Mouse (Mus musculus) limb, embryonic 11.5 days (tissue): ENCODE measurements around the gene Slc25a31. TPM values are rescaled to one million over a fixed set of nuclear protein-coding genes. Genes with fewer than 3 reads are reported as not detected.

Source experiments
- ATAC-seq: fragments of 200-750 bp; cut with Nextera tagmentation; 2 replicates; pipeline ENCODE4 v1.8.0; 2017; ENCODE audit warnings: low read depth; ENCODE audit not compliant: insufficient number of reproducible peaks, low FRiP score, low TSS enrichment
- DNase-seq: peaks from one replicate; pipeline ENCODE4 v3.0.0-alpha.2; 2015; ENCODE audit warnings: low spot score
- H3K27ac ChIP-seq: fragments of 300-500 bp; sonication (generic); replicated peaks from 2 replicates; pipeline ENCODE4 v1.5.1; 2014; ENCODE audit warnings: low read depth, mild to moderate bottlenecking, low read length
- H3K27me3 ChIP-seq: fragments of 300-500 bp; sonication (generic); 2 replicates; pipeline ENCODE4 v1.6.1; 2014; ENCODE audit warnings: mild to moderate bottlenecking, low read length, mixed read lengths; ENCODE audit not compliant: control insufficient read depth, insufficient read depth
- H3K36me3 ChIP-seq: fragments of 300-500 bp; sonication (generic); 2 replicates; pipeline ENCODE4 v1.6.1; 2014; ENCODE audit warnings: mild to moderate bottlenecking, low read length, moderate library complexity, mixed read lengths; ENCODE audit not compliant: control insufficient read depth, insufficient read depth
- H3K4me1 ChIP-seq: fragments of 300-500 bp; sonication (generic); 2 replicates; pipeline ENCODE4 v1.6.1; 2014; ENCODE audit warnings: low read length, mixed read lengths; ENCODE audit not compliant: control insufficient read depth, insufficient read depth
- H3K4me2 ChIP-seq: fragments of 300-500 bp; sonication (generic); 2 replicates; pipeline ENCODE4 v1.6.1; 2014; ENCODE audit warnings: low read depth, mild to moderate bottlenecking, moderate library complexity; ENCODE audit not compliant: severe bottlenecking
- H3K4me3 ChIP-seq: fragments of 300-500 bp; sonication (generic); 2 replicates; pipeline ENCODE4 v1.5.1; 2014; ENCODE audit warnings: low read depth, low read length
- H3K9ac ChIP-seq: fragments of 300-500 bp; sonication (generic); 2 replicates; pipeline ENCODE4 v1.6.1; 2014; ENCODE audit warnings: mild to moderate bottlenecking, low read length
- H3K9me3 ChIP-seq: fragments of 300-500 bp; sonication (generic); 2 replicates; pipeline ENCODE4 v1.6.1; 2016; ENCODE audit warnings: low read length; ENCODE audit not compliant: control insufficient read depth
- WGBS: fragments of 180-500 bp; shearing (Covaris S2); extraction: QIAGEN DNeasy Blood & Tissue Kit; methylation state at CpG from one replicate; pipeline ENCODE4 v1.1.7; 2014; 5-methylcytosine and 5-hydroxymethylcytosine counted together
- polyA plus RNA-seq: library from polyadenylated mRNA; unstranded; fragments of >200 nt; fragmentation: Nextera tagmentation; extraction: Ambion mirVana; gene quantifications from 2 replicates; pipeline ENCODE4 v1.2.1, GENCODE M21; 2014

Gene Slc25a31
- 0.16 TPM in 1 of 2 replicates, not detected in the other for polyA plus RNA-seq

DNA sequence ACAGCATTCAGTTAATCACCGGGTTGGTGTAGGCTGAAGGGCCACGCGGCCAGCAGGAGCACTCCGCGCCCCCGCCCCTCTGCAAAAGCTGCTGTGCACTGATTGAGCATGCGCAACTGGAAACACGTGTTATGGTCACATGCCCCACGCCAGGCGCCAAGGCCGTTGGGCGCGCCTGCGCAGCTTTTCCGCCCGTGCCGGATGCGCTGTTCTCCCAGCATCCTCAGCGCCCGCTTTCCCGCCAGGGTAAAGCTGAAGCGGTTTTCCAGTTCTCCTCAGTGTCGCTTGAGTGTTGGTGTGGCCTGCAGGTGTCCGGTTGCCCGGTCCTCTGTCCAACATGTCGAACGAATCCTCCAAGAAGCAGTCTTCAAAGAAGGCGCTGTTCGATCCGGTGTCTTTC lies at the start of gene Slc25a31:
TSS of gene Slc25a31 (plus strand) at position 201 of the 400 bp plus-strand sequence.
- WGBS = 89% methylated on average over 30 of the region's 30 CpGs
- no peaks in the 10 kb centered on the region for H3K36me3 ChIP-seq

DNA sequence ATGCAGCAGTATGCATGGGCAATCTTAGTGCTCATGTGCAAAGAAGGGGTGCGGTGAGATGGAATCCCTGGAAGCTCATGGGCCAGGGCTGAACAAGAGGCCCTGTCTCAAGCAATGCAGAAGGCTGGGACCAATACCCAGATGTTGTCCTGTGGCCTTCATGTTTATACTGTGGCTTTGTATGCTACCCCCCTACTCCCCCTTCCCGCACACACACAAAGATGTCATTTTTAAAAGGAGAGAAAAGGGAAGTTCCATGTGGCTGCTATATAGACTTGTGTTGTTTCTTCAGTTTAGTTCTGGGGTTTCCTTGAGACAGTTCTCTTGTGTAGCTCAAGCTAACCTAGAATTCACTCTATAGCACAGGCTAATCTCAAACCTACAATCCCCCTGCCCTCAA lies 48.4 kb upstream of the Slc25a31 start:
- ATAC-seq (no peak), DNase-seq (no peak)
- Histone ChIP-seq H3K27ac (no peak overlapping the region), H3K4me2 (no peak overlapping the region), H3K36me3 (no peaks in the 10 kb centered on the region), H3K4me3 (no peak overlapping the region), H3K4me1 (no peaks in the 10 kb centered on the region), H3K9me3 (no peaks in the 10 kb centered on the region), H3K27me3 (no peaks in the 10 kb centered on the region), H3K9ac (no peak overlapping the region)
- 94% methylated on average over 2 of the region's 2 CpGs for WGBS

More for the DNA sequence above, at the start of gene Slc25a31:
- DNase-seq = no peak
- H3K27me3 ChIP-seq = no peaks in the 10 kb centered on the region
- H3K9ac ChIP-seq = no peak within 1 kb of the TSS
- ATAC-seq = no peak
- peaks cover 3% of the 10 kb centered on the region; the same call in 1 of the 2 replicates for H3K9me3 ChIP-seq
- H3K4me2 ChIP-seq = no peak within 1 kb of the TSS
- H3K4me1 ChIP-seq = no peaks in the 10 kb centered on the region
- no peak within 1 kb of the TSS for H3K27ac ChIP-seq
- H3K4me3 ChIP-seq = no peak within 1 kb of the TSS

DNA sequence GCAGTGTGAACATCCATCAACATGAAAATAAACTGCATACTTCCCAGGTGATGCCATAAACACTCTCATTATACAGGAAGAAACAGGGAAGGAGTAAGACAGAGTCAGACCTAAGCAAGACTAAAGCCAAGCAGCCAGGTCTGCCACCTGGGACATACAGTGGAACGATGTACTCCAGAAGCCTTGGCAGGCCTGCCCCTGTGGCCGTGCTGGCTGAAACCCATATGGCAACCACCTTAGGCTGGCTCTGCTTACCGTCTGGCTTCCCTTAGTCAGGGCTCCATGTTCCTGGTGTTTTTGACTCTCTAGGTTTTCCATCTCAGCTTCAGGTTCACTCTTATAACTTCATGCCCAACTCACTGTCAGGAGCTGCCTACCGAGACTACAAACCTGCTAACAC lies 42.5 kb upstream of the Slc25a31 start:
- Histone ChIP-seq H3K36me3 (0 out of 2 replicates have a peak, but pooled peaks cover 3% of the 10 kb centered on the region), H3K4me1 (no peaks in the 10 kb centered on the region), H3K9ac (no peak overlapping the region), H3K4me3 (no peak overlapping the region), H3K9me3 (no peaks in the 10 kb centered on the region), H3K27me3 (no peaks in the 10 kb centered on the region), H3K4me2 (no peak overlapping the region), H3K27ac (no peak overlapping the region)
- 72% methylated on average over 4 of the region's 4 CpGs for WGBS
- DNase-seq (no peak), ATAC-seq (no peak)

DNA sequence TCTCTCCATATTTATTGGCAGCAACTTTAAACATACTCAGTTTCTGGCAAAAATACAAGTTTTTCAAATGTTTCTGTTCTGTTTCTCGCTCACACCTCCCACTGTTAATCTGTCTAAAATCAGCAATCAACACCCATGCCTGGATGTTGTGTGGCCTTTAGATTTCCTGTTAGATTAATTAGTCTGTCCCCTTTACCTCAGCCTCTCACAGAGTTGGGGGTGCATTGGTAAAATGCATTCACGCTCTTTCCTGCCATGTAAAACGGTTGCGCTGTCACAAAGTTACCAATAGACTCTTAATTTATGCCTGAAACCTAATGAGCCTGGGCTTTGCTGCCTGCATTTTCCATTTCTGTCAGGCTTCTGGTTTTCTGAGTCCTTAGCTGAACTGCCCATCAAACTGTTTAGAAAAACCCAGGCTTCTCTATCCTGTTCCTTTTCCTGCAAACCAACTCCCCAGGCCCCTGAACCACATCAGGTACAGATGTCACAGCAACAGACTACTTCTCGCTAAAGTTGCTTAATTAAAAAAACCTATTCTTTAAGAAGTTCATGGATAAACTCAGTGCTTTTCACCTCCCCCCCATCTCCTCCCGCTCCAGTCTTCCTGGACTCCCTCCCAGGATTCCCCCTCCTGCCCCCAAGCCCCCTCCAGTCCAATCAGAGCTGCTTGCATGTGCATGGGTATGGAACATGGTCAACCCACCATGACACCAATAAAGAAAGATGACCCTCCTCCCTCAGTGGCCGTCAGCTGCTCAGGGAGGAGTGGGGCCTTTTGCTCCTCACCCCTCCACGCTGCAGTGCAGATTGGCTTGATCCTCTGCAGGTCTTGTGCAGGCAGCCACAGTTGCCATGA lies 41.6 kb upstream of the Slc25a31 start:
- no peak overlapping the region for H3K4me3 ChIP-seq
- H3K27ac ChIP-seq = no peak overlapping the region
- 0 out of 2 replicates have a peak, but pooled peaks cover 3% of the 10 kb centered on the region for H3K36me3 ChIP-seq
- no peaks in the 10 kb centered on the region for H3K9me3 ChIP-seq
- H3K4me1 ChIP-seq = no peaks in the 10 kb centered on the region
- DNase-seq = no peak
- H3K9ac ChIP-seq = no peak overlapping the region
- H3K4me2 ChIP-seq = no peak overlapping the region
- no peak for ATAC-seq
- 59% methylated on average over 8 of the region's 8 CpGs for WGBS
- H3K27me3 ChIP-seq = no peaks in the 10 kb centered on the region

GRCm38 (mm10) chr3:40668889-40669288 lies 39.8 kb upstream of the Slc25a31 start:
- H3K27me3 ChIP-seq = no peaks in the 10 kb centered on the region
- no peak overlapping the region for H3K9ac ChIP-seq
- DNase-seq = no peak
- no peaks in the 10 kb centered on the region for H3K9me3 ChIP-seq
- H3K4me3 ChIP-seq = no peak overlapping the region
- no peak overlapping the region for H3K27ac ChIP-seq
- 0 out of 2 replicates have a peak, but pooled peaks cover 3% of the 10 kb centered on the region for H3K36me3 ChIP-seq
- no peak for ATAC-seq
- WGBS = 86% methylated on average over 6 of the region's 6 CpGs
- no peaks in the 10 kb centered on the region for H3K4me1 ChIP-seq
- no peak overlapping the region for H3K4me2 ChIP-seq

GRCm38 (mm10) chr3:40669395-40669794 lies 39.3 kb upstream of the Slc25a31 start:
- ATAC-seq = no peak
- Histone ChIP-seq H3K36me3 (0 out of 2 replicates have a peak, but pooled peaks cover 3% of the 10 kb centered on the region), H3K9me3 (no peaks in the 10 kb centered on the region), H3K4me1 (no peaks in the 10 kb centered on the region), H3K9ac (no peak overlapping the region), H3K27ac (no peak overlapping the region), H3K4me3 (no peak overlapping the region), H3K4me2 (no peak overlapping the region), H3K27me3 (no peaks in the 10 kb centered on the region)
- no peak for DNase-seq
- 89% methylated on average over 3 of the region's 3 CpGs for WGBS

- Histone ChIP-seq H3K36me3 (no peaks in the 10 kb centered on the region), H3K9ac (no peak overlapping the region), H3K4me3 (no peak overlapping the region), H3K9me3 (no peaks in the 10 kb centered on the region), H3K4me1 (no peaks in the 10 kb centered on the region), H3K4me2 (no peak overlapping the region), H3K27me3 (no peaks in the 10 kb centered on the region), H3K27ac (no peak overlapping the region)
- no peak for DNase-seq
- no peak for ATAC-seq
- WGBS = 34% methylated on average over 1 of the region's 1 CpGs
Measured at GRCm38 (mm10) chr3:40673515-40673914, 35.1 kb upstream of the Slc25a31 start.

GRCm38 (mm10) chr3:40674873-40675405 lies 33.7 kb upstream of the Slc25a31 start:
- no peaks in the 10 kb centered on the region for H3K4me1 ChIP-seq
- H3K27me3 ChIP-seq = no peaks in the 10 kb centered on the region
- 58% methylated on average over 8 of the region's 8 CpGs for WGBS
- no peak overlapping the region for H3K4me3 ChIP-seq
- no peak for ATAC-seq
- no peak overlapping the region for H3K9ac ChIP-seq
- no peaks in the 10 kb centered on the region for H3K36me3 ChIP-seq
- H3K4me2 ChIP-seq = no peak overlapping the region
- no peak overlapping the region for H3K27ac ChIP-seq
- no peaks in the 10 kb centered on the region for H3K9me3 ChIP-seq
- no peak for DNase-seq
